Mouse (Mus musculus) ES-E14 (cell line): Measurements from ENCODE around the gene Pcare. TPM values are rescaled to one million over a fixed set of nuclear protein-coding genes. Genes with fewer than 3 reads are reported as not detected.

Experiments
- DNase-seq: peaks from one replicate; pipeline ENCODE4 v3.0.0-alpha.2; 2013; ENCODE audit warnings: low read depth, low spot score
- H3K27ac ChIP-seq: 2 replicates; pipeline ENCODE4 v1.5.1; 2012; ENCODE audit warnings: low read depth, mild to moderate bottlenecking, low read length, moderate library complexity, mixed read lengths; ENCODE audit not compliant: poor library complexity, insufficient read depth, severe bottlenecking
- H3K36me3 ChIP-seq: 2 replicates; pipeline ENCODE4 v1.6.1; 2012; ENCODE audit warnings: mild to moderate bottlenecking, low read length, moderate library complexity, mixed read lengths; ENCODE audit not compliant: control insufficient read depth, poor library complexity, insufficient read depth, severe bottlenecking
- H3K4me1 ChIP-seq, 2 experiments: fragments of 150-350 bp in 1 of 2; sonication (generic) in 1 of 2; 2 replicates each; pipeline ENCODE4 v1.6.1; 2012; ENCODE audit warnings: low read length in 2 of 2, mild to moderate bottlenecking in 1 of 2, mixed read lengths in 1 of 2; ENCODE audit not compliant: control insufficient read depth in 2 of 2, insufficient read depth in 2 of 2, poor library complexity in 1 of 2
- H3K4me3 ChIP-seq, 2 experiments: fragments of 150-350 bp in 1 of 2; sonication (generic) in 1 of 2; 2 replicates each; pipeline ENCODE4 v1.5.1; 2012; ENCODE audit warnings: low read length in 2 of 2, low read depth in 1 of 2, mild to moderate bottlenecking in 1 of 2, mixed read lengths in 1 of 2; ENCODE audit not compliant: insufficient read depth in 1 of 2, poor library complexity in 1 of 2, severe bottlenecking in 1 of 2
- H3K9ac ChIP-seq: 2 replicates; pipeline ENCODE4 v1.6.1; 2012; ENCODE audit warnings: low read depth, mild to moderate bottlenecking, low read length, mixed read lengths; ENCODE audit not compliant: poor library complexity, insufficient read depth, severe bottlenecking
- H3K9me3 ChIP-seq: fragments of 150-350 bp; sonication (generic); 2 replicates; pipeline ENCODE4 v1.6.1; 2012; ENCODE audit warnings: low read depth, mild to moderate bottlenecking, low read length; ENCODE audit not compliant: control insufficient read depth, insufficient read depth
- CHD2 ChIP-seq: IDR thresholded peaks from 2 replicates; pipeline ENCODE4 v1.6.1; 2014; ENCODE audit warnings: mild to moderate bottlenecking, low read depth, low read length, inconsistent platforms
- HCFC1 ChIP-seq: IDR thresholded peaks from 2 replicates; pipeline ENCODE4 v1.6.1; 2012; ENCODE audit warnings: low read length, inconsistent platforms, borderline replicate concordance; ENCODE audit not compliant: insufficient read depth
- MAFK ChIP-seq: IDR thresholded peaks from 2 replicates; pipeline ENCODE4 v1.6.1; 2014; ENCODE audit warnings: mild to moderate bottlenecking, low read depth, low read length, inconsistent platforms; ENCODE audit not compliant: insufficient read depth
- ZC3H11A ChIP-seq: IDR thresholded peaks from 2 replicates; pipeline ENCODE4 v1.6.1; 2012; ENCODE audit warnings: low read depth, mild to moderate bottlenecking, inconsistent platforms, low read length, borderline replicate concordance
- ZNF384 ChIP-seq: IDR thresholded peaks from 2 replicates; pipeline ENCODE4 v1.6.1; 2012; ENCODE audit warnings: low read depth, low read length, inconsistent platforms
- in situ Hi-C, 2 experiments: fragments of 600-800 bp; cut with MboI; formaldehyde crosslinking; loops; one replicate each; pipeline ENCODE4 v1.15.1; 2025; ENCODE audit warnings: low sequenced_read_pairs in 2 of 2, inconsistent platforms in 1 of 2; ENCODE audit not compliant: unreplicated experiment in 2 of 2
- total RNA-seq: library from RNA; depleted of rRNA; stranded (reverse); fragments of 300-350 nt; gene quantifications from 2 replicates; pipeline ENCODE4 v1.2.3, GENCODE M21; 2012

The Pcare gene
- total RNA-seq, 1 experiment: 0.09 TPM

GRCm38 (mm10) chr17:71697896-71698618 is 54.6 kb downstream of the Pcare start:
- no peak for DNase-seq
- H3K9ac ChIP-seq: no peak overlapping the region
- H3K4me3 ChIP-seq: no peak overlapping the region
- TF ChIP-seq CHD2 (no peak), HCFC1 (no peak), ZNF384 (no peak), ZC3H11A (no peak), MAFK (no peak)
- no peaks in the 10 kb centered on the region for H3K36me3 ChIP-seq
- in situ Hi-C loops: loop anchor here in 1 of 2 experiments (25.0 kb wide), 1 partner anchor 164 kb away; no protein-coding TSS in a partner anchor
- no peaks in the 10 kb centered on the region for H3K9me3 ChIP-seq
- H3K27ac ChIP-seq: no peak overlapping the region
- H3K4me1 ChIP-seq: no peaks in the 10 kb centered on the region

GRCm38 (mm10) chr17:71696396-71696795 is 56.3 kb downstream of the Pcare start:
- TF ChIP-seq MAFK: no peak
- no peak for TF ChIP-seq ZNF384
- no peak for TF ChIP-seq CHD2
- TF ChIP-seq HCFC1: no peak
- TF ChIP-seq ZC3H11A: no peak
- Histone ChIP-seq H3K9ac (no peak overlapping the region), H3K4me1 (no peaks in the 10 kb centered on the region), H3K9me3 (no peaks in the 10 kb centered on the region), H3K36me3 (no peaks in the 10 kb centered on the region), H3K4me3 (no peak overlapping the region), H3K27ac (no peak overlapping the region)
- in situ Hi-C loops: loop anchor here in 1 of 2 experiments (25.0 kb wide), 1 partner anchor 166 kb away; no protein-coding TSS in a partner anchor
- DNase-seq: no peak

- no peak overlapping the region for H3K27ac ChIP-seq
- DNase-seq: no peak
- no peaks in the 10 kb centered on the region for H3K4me1 ChIP-seq
- in situ Hi-C loops: loop anchor here in 1 of 2 experiments (25.0 kb wide), 1 partner anchor 166 kb away; no protein-coding TSS in a partner anchor
- H3K9ac ChIP-seq: no peak overlapping the region
- no peak overlapping the region for H3K4me3 ChIP-seq
- H3K36me3 ChIP-seq: no peaks in the 10 kb centered on the region
- H3K9me3 ChIP-seq: no peaks in the 10 kb centered on the region
- TF ChIP-seq MAFK (no peak), CHD2 (no peak), ZC3H11A (no peak), ZNF384 (no peak), HCFC1 (no peak)
These were observed 56.9 kb downstream of the Pcare start for GRCm38 (mm10) chr17:71695716-71696315.

GRCm38 (mm10) chr17:71695151-71695550 is 57.5 kb downstream of the Pcare start:
- Histone ChIP-seq H3K4me1 (no peaks in the 10 kb centered on the region), H3K9me3 (no peaks in the 10 kb centered on the region), H3K4me3 (no peak overlapping the region), H3K9ac (no peak overlapping the region), H3K27ac (no peak overlapping the region), H3K36me3 (no peaks in the 10 kb centered on the region)
- in situ Hi-C loops: loop anchor here in 1 of 2 experiments (25.0 kb wide), 1 partner anchor 167 kb away; no protein-coding TSS in a partner anchor
- TF ChIP-seq ZC3H11A (no peak), CHD2 (no peak), MAFK (no peak), HCFC1 (no peak)
- no peak for DNase-seq
